Mouse (Mus musculus) stomach, postnatal 0 days (tissue): ENCODE data around the gene Sgk2.

Source experiments
- CTCF ChIP-seq: IDR thresholded peaks from 2 replicates; pipeline ENCODE4 v1.5.1; 2016; ENCODE audit warnings: antibody characterized with exemption, low read depth, mild to moderate bottlenecking, moderate library complexity
- EP300 ChIP-seq: optimal IDR thresholded peaks from 2 replicates; pipeline ENCODE3; 2016; ENCODE audit warnings: antibody characterized with exemption

- TF ChIP-seq CTCF (peak; percentile 88), EP300 (no peak)
Measured at GRCm38 (mm10) chr2:162998528-162999230, 11.5 kb downstream of the Sgk2 start.
